ENCODE assay signal across 1 mouse cellular context in the genomic region with DNA sequence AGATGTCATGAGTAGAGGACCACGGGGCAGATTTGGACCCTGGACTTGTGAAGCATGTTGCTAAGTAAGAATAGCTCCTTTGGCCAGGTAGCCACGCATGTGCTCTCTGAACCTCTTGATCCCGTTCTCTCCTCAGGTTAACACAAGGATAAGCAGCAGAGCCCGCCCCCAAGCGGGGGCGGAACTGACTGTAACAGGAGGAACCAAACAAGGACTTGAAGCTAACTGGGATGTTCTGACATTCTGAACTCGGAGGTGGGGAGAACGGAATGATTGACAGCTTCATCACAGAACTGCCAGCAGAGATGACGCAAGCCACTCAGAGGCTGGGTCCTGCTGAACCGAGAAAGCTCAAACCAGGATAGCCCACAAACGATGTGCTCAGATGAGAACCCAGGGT.
TF ChIP-seq lines count a peak whose summit lies in the region.

No protein-coding gene starts in this region.

TF ChIP-seq in MEL, 35 proteins besides CTCF, POLR2A, EP300 and RAD21 (continued from another document):
- TF ChIP-seq SIN3A (IDR thresholded peaks at IDR 0.05; ENCODE audit: low read length) (no peak), HCFC1 (IDR thresholded peaks at IDR 0.05; ENCODE audit: low read depth, low read length) (no peak), JUND (IDR thresholded peaks at IDR 0.05; ENCODE audit: low read depth, low read length) (no peak), MAZ (IDR thresholded peaks at IDR 0.05; ENCODE audit: low read depth, low read length) (no peak), TAL1 (IDR thresholded peaks at IDR 0.05; ENCODE audit: low read length) (no peak), USF2 (IDR thresholded peaks at IDR 0.05; ENCODE audit: borderline replicate concordance in 1 of 2, insufficient read depth in 1 of 2, low read depth in 1 of 2, low read length in 2 of 2) (no peak), ZC3H11A (IDR thresholded peaks at IDR 0.05; ENCODE audit: low read depth, low read length) (no peak)
